Mouse (Mus musculus): ENCODE measurements at regions not wholly inside any gene's neighbourhood (a gene's known extent, or its start where the extent isn't known, plus 50 kb on each side); places are given as distances from the start of the nearest gene placed in this dataset.

- no peak for TF ChIP-seq CTCF (IDR thresholded peaks at IDR 0.05; ENCODE audit: low read depth)
- no peak for TF ChIP-seq EP300 (IDR thresholded peaks at IDR 0.05; ENCODE audit: low read depth)
Observed at GRCm38 (mm10) chr13:44416986-44417385, 312.3 kb upstream of the Jarid2 start.
